Mouse (Mus musculus) right cerebral cortex, adult 18-20 months (tissue): ENCODE measurements around the gene Catip.

Experiments
- DNase-seq: peaks from one replicate; pipeline ENCODE4 v3.0.0; 2022; ENCODE audit warnings: mixed read lengths

Gene Catip

DNA sequence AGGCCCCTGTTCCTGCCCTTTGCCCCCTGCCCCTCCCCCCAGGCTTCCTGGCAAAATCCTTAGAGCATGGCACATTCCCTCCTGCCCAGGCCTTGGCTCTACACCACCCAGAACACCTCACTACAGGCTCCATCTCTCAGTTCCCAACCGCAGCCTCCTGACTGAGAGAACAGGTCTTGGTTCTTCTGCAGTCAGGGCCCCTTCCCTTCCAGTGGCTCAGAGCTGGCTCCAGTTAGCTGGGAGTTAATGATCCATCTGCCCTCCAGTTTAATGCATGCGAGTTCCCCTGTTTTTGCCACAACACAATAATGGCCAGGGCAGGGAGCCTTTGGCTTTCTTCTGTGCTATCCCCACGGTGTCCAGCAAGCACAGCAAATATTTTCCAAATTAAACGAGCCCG, 18.7 kb upstream of the Catip start:
- DNase-seq: no peak

DNA sequence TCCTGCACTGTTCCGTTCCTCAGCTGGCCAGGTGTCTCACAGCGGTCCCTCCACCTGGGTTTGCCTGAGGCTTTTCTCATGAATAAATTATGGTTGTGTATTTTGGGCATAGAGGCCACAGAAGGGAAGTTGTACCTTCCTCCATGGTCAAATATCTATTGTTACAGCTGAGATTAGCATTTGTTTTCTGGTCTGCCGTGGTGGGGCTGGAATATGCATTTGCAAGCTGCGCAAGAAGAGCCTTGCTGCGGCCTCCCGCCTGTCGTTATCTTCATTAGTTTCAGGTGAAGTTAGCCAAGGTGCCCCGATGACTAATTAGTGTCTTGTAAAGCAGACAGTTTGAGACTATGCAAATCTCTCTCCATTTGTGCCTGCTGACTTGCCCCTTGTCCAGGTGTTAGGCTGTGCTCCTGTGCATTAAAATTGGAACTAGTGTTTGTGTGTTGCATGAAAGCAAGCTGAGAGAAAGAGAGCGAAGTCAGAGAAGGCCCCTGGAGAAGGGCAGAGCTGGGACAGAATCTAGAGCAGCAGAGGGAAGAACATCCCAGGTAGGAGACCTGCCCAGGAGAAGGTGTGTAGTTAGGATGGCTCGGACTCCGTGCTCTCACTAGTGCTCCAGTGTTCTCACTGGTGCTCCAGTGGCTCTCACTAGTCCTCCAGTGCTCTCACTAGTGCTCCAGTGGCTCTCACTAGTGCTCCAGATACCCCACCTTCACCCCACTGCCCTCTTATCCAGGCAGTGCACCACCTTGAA, 17.6 kb upstream of the Catip start:
- DNase-seq: no peak

DNA sequence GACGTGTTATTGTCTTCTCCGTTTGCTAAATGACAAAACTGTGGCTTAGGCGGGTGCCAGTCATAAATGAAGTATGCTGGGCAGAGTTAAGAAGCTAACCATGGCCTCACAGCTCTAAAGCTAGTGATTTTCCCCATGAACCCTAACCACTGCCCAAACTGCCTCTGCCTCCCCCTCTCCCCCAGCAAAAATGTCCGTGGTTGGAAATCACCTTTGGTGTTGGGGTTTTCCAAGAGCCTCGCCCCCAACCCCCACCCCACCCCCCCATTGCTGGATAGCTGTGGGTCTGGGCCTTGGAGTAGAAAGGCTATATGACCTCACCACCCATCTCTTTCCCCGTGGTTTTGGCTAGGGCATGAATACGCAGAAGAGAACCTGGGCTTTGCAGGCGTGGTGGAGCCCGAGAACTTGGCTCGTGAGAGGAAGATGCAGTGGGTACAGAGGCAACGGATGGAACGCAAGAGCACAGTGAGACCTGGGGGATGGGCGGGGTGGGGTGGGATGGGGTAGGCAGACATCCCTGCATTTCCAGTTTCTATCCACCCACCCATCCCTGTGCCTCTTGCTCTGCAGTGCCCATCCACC, 10.6 kb upstream of the Catip start:
- no peak for DNase-seq

DNA sequence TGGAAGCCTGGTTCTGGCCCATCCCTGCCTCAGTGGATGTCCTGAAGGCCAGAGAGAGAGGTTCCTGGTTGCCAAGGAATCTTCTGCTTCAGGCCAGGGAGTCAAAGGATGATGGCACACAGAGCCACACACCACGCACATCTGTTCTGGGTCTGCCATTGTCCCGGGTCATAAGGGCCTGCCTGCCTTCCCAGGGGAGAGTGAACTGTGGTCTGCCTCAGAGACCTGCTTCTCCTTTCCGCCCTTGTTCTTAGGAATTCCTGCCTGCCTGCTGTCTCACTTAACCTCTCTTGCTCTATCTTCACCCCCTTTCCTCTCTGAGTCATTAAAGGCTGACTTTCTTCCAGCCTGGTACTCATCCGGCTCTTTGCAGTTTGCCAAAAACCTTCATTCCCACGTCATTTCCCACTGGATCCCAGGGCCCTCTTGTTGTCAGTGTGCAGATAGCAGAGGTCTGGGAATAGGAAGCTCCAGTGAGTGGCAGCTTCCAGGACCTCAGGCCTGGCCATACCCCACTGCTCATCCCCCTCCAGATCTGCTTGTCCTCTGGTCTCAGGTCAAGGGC, 9.3 kb upstream of the Catip start:
- DNase-seq: no peak

DNA sequence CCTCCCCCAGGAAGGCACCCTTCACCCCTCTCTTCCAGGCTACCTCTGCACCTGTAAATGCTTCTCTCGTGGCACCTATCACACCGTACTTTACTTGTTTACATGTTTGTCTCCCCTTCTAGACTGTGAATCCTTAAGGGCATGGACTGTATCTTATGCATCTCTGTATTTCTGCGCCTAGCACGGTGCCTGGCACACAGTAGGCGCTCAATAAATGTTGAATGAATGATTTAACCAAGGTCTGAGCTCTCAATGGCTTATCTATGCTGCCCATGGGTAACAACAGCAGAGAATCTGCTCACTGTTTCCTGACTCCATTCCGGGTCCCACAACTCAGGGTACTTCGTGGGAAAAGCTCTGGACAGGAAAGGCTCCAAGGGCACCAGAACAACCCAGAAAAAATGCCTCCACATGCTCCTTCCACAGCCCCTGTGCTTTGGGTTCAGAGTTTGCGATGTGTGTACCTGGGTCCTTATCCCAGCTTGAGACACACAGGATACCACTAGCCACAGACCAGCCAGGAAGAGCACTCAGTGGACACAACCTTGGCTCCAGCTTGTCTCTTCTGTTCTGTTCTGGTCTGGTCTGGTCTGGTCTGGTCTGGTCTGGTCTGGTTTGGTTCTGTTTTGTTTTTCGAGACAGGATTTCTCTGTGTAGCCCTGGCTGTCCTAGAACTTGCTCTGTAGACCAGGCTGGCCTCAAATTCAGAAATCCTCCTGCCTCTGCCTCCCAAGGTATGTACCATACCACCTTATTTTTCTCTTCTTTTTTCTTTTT, 8.3 kb upstream of the Catip start:
- no peak for DNase-seq

DNA sequence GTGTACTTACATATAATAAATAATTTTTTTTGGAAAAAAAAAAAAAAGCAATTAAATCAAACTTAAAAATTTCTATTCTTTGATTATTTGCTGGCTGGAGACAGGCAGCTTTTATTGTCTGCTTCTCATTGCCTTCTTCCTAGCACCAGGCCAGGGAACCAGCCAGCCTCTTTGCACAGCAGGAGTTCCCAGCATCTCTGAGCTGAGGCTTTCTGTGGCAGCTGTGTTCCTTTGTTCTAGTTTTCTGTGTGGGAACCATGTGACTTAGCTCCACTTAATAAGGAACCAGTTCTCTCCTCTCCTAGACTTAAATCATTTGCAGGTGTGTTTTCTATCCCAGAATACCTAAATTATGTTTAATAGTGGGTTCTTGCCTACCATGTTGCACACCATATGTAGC, 4.4 kb upstream of the Catip start:
- no peak for DNase-seq

DNA sequence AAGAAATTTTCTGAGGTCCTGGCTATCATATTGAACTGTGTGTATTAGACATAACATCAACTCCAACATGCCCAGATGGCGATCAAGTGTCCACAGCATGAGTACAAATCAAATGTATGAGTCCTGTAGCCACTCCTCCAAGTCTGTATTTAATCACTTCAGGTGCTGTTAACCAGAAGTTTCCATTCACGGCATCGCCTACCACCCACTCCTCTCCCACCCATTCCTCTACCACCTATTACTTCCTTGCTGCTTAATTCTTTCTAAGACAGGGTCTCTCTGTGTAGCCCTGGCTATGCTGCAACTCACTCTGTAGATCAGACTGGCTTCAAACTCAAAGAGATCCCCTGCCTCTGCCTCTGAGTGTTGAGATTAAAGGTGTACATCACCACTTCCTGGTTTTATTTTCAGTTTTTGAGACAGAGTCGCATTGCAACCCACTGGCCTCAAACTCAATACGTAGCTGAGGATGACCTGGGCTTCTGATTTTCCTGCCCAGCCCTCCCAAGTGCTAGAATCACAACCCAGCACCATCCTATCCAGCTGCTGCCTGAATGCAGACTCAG, 1.9 kb upstream of the Catip start:
- no peak for DNase-seq

DNA sequence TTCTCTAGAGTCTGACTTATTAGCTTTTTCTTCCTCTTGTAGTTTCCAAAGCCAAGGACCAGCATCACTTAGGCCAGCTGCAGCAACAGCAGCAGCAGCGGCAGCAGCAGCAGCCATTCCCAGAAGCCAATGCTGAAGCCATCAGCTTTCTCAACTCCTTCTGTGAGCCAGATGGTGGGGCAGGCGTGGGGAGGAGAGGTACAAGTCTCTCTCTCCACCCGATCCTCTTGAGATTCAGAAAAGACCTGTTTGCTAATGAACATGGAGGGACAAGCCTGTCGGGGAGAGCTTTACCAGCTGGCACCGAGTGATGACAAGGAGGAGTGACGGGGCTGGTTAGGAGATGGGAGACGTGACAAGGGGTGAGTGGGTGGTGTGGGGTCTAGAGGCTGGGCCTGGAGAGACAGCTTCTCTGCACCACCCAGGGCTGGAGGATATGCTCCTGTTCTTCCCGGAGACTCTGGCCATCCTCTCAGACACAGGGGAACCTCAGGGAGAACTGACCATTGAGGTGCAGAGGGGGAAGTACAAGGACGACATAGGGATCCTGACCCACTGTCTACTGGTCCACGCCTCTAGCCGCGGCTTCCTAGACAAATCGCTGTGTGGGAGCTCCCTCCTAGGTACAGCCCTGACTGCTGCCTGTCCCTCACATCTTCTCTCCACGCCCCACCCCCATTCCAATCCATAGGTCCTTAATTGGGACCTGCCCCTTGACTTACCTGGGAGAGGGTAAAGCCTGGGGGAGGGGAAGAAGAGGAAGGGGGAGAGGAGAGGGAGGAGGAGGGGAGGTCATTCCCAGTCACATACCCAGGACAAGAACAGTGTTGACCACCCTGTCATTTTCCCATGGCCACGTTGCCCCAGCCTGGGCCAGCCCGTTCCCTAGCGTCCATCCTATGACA, 669 bp downstream of the Catip start:
- peak; percentile 25 for DNase-seq

DNA sequence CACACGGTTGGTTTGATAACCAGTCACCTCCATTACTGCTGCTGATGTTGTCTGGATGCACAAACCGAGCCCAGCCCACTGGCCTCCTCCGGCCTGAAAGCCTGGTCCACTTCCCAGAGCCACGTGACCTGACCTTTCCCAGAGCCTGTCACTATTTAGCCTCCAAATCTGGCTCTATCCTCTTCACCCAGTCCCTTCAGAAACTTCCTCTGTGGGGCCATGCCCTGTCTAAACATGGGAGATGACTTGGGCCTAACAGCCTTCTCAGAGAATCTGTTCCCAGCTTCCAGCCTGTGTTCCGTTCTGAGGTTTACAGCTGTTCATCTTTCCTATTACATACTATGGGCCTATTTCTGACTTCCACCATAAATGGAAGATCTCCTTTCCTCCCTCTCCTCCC, 1.5 kb downstream of the Catip start:
- DNase-seq: no peak

DNA sequence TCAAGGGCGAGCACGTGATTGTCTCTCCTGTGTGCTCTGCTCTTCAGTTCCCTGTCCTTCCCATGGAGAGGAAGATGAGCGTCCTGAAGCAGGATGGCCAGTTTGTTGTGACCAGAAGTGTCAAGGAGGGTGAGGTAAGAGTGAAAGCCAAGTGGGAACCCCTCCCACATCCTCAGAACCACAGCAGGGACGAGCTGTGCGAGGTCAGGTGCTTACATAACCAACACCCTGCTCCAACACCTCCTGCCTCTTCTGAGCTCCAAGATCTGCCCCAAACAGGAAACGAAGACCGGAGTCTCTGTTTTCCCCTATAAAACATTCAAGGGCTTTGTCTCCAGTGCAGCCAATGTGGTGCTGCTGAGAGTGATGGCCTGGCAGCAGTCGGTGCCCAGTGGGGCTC, 2.4 kb downstream of the Catip start:
- DNase-seq: no peak

DNA sequence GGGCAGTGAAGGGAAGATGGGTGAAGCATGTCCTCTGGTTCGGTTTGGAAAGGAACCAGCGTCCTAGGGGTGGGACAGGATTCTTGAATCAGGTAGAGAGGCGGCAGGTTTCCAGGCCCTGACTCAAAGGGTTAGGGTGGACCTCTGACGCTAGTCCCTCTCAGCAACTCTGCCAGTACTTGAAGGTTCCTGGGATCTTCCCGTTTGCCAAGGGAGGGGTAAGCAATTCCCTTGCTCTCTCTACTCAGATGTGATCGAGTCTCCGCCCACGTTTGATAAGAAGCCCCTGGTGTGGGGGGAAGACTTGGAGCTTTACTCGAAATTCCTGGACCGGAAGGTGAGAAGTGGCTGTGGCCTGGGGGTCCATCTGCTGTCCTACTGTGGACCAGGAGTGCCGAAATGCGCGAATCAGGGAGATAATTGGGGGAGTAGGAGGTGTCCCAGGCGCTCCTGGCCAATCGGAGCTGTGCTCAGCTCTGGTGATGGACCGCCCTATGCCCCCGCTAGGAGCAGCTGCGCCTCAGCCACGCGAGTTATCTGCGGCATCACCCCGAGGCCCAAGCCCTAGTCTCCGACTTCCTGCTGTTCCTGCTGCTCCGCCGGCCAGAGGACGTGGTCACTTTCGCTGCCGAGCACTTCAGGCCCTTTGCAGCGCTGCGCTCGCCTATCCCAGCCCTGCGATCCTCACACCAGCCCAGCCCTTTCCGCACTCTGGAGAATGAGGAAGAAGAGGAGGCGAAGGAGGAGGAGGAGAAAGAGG, 6.2 kb downstream of the Catip start:
- DNase-seq: peak; percentile 53

DNA sequence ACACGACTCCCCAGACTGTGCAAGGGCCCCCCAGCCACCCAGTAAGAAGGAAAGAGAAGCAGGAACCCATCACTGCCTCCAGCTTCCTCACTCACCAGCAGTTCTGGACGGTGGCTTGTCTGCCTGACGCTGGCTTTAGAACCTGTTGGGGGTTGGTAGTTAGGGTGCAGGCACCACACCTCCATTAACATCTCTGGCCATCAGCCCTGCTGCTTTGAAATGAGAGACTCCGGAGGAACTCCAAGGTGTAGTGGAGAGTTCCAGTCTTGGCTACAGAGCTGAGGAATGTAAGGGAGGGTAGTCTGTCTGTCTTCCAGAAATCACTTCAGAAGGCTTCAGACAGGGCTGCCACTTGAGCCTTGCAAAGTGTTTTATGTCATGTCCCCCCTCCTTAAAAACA, 8.1 kb downstream of the Catip start:
- DNase-seq: no peak

DNA sequence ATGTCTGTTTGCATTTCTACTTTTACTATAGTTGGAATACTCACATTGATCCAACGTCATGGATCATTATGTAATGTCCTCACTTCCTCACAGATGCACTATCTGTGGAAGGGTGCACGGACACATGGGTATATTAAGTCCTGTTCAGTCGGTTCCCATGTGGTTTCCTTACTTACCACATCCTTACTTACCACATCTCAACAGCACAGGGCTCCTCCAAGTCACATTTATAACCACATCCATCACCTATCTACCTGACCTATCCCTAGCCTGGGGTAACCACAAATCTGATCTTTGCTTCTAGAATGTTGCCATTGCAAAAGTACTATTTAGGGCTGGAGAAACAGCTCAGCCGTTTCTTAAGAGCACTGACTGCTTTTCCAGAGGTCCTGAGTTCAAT, 11.5 kb downstream of the Catip start:
- no peak for DNase-seq

DNA sequence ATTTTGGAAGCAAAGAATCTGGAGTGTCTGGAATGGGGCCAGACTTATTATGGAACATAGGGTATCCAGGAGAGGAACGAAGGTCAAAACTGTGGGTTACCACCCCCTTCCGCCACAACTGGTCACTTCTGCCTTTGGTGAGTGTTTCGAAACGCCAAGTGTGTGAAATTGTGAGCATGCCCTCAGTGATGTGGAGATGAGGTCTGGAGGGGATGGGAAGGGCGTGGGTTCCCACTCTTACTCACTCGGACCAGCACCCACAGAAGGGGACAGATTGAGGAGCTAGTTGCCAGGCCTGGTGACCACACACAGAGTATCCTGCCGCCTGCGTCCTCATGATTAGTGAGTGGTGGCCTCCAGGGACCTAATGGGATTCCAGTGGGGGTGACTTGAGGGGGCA, 13.1 kb downstream of the Catip start, which contains the start of gene Slc11a1:
TSS of gene Slc11a1 (plus strand) at position 216 of the 400 bp plus-strand sequence.
- no peak for DNase-seq

DNA sequence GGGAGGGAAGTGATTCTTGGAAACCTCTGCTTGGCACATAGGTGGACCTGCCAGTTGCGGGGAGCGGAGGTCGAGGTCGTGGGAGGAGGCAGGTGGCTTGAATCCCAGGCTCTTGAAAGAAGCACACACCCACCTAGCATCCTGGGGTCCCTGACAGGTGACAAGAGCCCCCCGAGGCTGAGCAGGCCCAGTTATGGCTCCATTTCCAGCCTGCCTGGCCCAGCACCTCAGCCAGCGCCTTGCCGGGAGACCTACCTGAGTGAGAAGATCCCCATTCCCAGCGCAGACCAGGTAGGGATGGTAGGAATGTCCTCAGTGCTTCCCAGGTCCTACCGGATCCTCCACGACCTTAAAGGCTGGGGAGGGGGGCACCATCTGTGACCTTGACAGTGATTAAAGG, 13.7 kb downstream of the Catip start:
- no peak for DNase-seq

DNA sequence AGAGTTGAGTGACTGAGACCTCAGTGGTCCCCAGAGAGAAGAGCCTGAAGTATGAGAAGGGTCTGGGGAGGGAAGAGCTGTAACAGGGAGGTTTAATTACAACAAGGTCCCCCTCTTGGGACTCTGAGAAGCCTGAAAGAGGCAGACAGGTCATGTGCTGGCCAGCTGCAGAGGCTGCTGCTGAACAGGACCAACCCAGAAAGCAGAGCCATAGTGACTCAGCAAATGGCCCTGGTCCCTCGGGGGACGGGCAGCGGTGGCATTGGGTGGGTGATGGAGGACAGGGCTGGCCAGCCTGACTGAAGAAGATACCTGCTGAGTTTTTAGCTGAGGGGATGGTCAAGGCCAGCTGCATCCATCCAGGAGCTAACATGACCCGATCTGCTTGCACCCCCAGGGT, 14.5 kb downstream of the Catip start:
- DNase-seq: no peak

DNA sequence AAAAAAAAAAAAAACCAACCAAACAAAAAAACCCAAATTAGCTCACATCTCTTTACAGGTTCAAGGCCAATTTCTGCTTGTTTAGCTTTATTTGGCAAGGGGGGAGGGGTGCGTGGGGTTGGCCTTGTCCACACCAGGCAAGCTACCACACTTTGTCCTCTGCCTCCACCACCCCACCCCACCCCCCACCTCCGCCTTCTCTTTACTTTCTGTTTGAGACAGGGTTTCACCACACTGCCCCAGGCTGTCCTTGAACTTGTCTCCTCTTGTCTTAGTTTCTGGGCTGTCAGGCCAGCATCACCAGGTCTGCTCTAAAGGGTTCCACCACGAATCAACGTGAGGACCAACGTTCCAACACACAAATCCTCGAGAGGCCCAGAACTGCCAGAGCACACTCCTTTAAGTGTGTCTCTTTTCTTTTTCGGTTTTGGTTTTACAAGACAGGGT, 17.2 kb downstream of the Catip start:
- DNase-seq: no peak

DNA sequence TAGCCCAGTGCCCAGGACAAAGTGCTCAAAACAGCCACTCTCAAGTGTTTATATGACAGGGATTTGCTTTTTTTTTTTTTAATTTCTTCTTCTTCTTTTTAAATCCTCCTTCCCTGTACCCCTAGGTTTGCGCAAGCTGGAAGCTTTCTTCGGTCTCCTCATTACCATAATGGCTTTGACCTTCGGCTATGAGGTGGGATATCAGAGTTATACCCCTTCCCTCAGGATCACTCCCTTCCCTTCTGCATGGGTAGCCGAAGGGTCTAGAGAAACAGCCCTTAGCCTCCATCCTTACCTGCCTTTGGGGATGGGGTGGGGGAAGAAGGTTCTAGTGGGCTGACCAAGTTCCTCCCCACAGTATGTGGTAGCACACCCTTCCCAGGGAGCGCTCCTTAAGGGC, 18.6 kb downstream of the Catip start:
- no peak for DNase-seq

DNA sequence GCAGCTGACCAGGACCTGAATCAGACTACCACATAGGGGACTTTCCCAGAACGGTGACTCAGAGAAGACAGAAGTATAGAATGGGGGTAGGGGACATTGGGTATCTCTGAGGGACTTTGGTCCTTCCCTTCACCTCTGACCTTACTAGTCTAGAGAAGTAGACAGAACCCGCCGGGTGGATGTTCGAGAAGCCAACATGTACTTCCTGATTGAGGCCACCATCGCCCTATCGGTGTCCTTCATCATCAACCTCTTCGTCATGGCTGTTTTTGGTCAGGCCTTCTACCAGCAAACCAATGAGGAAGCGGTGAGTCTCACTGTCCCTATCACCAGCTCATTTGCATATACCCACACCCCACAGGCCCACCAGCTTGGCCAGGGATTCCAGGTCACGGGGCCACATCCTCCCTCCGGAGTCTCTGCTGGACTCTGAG, 19.7 kb downstream of the Catip start:
- DNase-seq: no peak

DNA sequence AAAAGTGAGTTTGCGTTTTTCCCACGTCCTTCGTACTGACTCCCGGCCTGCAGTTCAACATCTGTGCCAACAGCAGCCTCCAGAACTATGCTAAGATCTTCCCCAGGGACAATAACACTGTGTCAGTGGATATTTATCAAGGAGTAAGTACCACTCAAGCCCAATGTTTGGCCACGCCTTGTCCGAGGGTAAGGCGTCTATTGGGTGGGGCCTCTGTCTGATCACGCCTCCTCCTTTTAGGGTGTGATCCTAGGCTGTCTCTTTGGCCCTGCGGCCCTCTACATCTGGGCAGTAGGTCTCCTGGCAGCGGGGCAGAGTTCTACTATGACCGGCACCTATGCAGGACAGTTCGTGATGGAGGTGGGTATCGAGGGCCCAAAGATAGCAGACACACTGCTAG, 21.5 kb downstream of the Catip start:
- no peak for DNase-seq

DNA sequence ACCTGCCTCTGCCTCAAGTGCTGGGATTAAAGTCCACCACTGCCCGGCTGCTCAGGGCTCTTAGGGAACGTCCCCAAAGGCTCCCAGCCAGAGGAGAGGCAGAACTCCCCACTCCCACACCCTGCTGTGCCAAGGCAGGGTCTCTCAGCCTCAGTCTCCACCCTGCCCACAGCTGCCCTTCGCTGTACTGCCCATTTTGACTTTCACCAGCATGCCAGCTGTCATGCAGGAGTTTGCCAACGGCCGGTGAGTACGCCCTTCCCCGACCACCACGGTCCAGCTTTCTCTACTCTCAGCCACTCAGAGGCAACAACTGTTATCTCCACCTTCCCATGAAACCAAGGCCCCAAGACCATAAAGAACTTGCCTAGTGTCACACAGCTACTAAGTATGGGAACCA, 22.6 kb downstream of the Catip start:
- DNase-seq: no peak
